In the genomic region with DNA sequence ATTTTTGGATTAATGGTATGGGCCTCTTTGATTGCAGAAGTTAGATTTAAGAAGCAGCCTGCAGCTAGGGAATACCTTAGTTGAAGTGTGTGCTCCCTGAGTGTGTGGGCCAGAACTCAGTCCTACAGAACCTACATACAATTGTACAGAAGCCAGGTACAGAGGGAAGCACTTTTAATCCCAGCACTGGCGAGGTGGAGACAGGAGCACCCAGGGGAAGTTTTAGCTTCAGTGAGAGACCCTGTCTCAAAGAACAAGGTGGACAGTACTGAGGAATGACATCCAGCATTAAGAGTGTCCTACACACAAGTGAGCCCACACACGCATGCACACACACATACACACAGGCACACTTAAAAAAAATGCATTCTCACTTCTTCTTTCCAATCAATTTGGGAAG, we compare ENCODE assay signal across 24 mouse cellular contexts. TPM values are rescaled to one million over a fixed set of nuclear protein-coding genes. Genes with fewer than 3 reads are reported as not detected.
DNase-seq lines count a peak whose midpoint lies in the region; ATAC-seq and TF ChIP-seq lines count a peak whose summit lies in the region.
"Had no signal": no experiment of that assay in that cellular context is flagged by ENCODE, and none has a peak within 500 bp of the region (broad histone marks: within the 10 kb centered on the region; RNA-seq: fewer than 3 reads in every experiment).

No protein-coding gene starts in this region.

- DNase-seq in gastrocnemius, adult 2 months = no peak
- DNase-seq in gastrocnemius, postnatal 14 days = no peak
- no peak for DNase-seq in limb, embryonic 10.5 days (ENCODE audit: low spot score)
- peak; percentile 81 for DNase-seq in midbrain, embryonic 11.5 days (ENCODE audit: low spot score, missing footprints)
- DNase-seq in yolk sac, embryonic 10.5 days (ENCODE audit: low spot score) = no peak
- DNase-seq in forebrain, postnatal 0 days = no peak
- DNase-seq: adrenal gland, postnatal 10 days; cerebellum, adult 9-11 months; gastrocnemius, postnatal 10 days; heart, postnatal 4 days; kidney, adult 11 months; layer of hippocampus, postnatal 36 days; midbrain, embryonic 14.5 days; thymus, adult 18-20 months; thymus, postnatal 4 days had no signal

- no peaks in the 10 kb centered on the region for H3K9me3 ChIP-seq in limb, embryonic 12.5 days
- no peaks in the 10 kb centered on the region for H3K9me3 ChIP-seq in limb, embryonic 10.5 days (replicated peaks)
- no peaks in the 10 kb centered on the region for H3K9me3 ChIP-seq in midbrain, embryonic 11.5 days (ENCODE audit: control insufficient read depth, low read length)
- no peaks in the 10 kb centered on the region for H3K9me3 ChIP-seq in midbrain, embryonic 13.5 days
- H3K9me3 ChIP-seq in forebrain, postnatal 0 days (ENCODE audit: low read length) = no peaks in the 10 kb centered on the region
- H3K9me3 ChIP-seq: heart, embryonic 15.5 days; liver, embryonic 15.5 days had no signal

- 86% methylated on average over 2 of the region's 2 CpGs for WGBS in limb, embryonic 12.5 days
- 89% methylated on average over 2 of the region's 2 CpGs for WGBS in limb, embryonic 10.5 days
- 91% methylated on average over 2 of the region's 2 CpGs for WGBS in midbrain, embryonic 11.5 days
- 92% methylated on average over 2 of the region's 2 CpGs for WGBS in midbrain, embryonic 13.5 days
- WGBS in forebrain, postnatal 0 days = 97% methylated on average over 2 of the region's 2 CpGs

- peak overlapping the region; percentile 31; the same call in 1 of the 2 replicates for H3K27ac ChIP-seq in gastrocnemius, adult 2 months
- peak overlapping the region; percentile 31; the same call in 1 of the 2 replicates for H3K27ac ChIP-seq in limb, embryonic 12.5 days
- no peak overlapping the region for H3K27ac ChIP-seq in limb, embryonic 10.5 days
- no peak overlapping the region for H3K27ac ChIP-seq in midbrain, embryonic 11.5 days (ENCODE audit: low read depth, low read length)
- H3K27ac ChIP-seq in midbrain, embryonic 13.5 days = no peak overlapping the region
- no peak overlapping the region for H3K27ac ChIP-seq in forebrain, postnatal 0 days (ENCODE audit: low read depth, low read length)
- H3K27ac ChIP-seq: heart, embryonic 15.5 days; liver, embryonic 15.5 days had no signal

- H3K4me3 ChIP-seq in gastrocnemius, adult 2 months = no peak overlapping the region
- H3K4me3 ChIP-seq in limb, embryonic 12.5 days (replicated peaks) = no peak overlapping the region
- no peak overlapping the region for H3K4me3 ChIP-seq in limb, embryonic 10.5 days
- no peak overlapping the region for H3K4me3 ChIP-seq in midbrain, embryonic 11.5 days (ENCODE audit: low read depth, low read length)
- no peak overlapping the region for H3K4me3 ChIP-seq in midbrain, embryonic 13.5 days (replicated peaks)
- no peak overlapping the region for H3K4me3 ChIP-seq in forebrain, postnatal 0 days (ENCODE audit: low read depth, low read length)
- H3K4me3 ChIP-seq: myocyte had no signal

- intact Hi-C loops in gastrocnemius, adult 2 months (cut with DNase I) = no loop called here
- intact Hi-C loops in gastrocnemius, postnatal 14 days (cut with DNase I; ENCODE audit: low total_unique reads) = no loop called here

- no peak overlapping the region for H3K4me2 ChIP-seq in limb, embryonic 12.5 days
- no peak overlapping the region for H3K4me2 ChIP-seq in midbrain, embryonic 11.5 days
- H3K4me2 ChIP-seq in midbrain, embryonic 13.5 days (replicated peaks) = no peak overlapping the region
- no peak overlapping the region for H3K4me2 ChIP-seq in forebrain, postnatal 0 days (ENCODE audit: low read depth)

- H3K9ac ChIP-seq in limb, embryonic 12.5 days (replicated peaks) = no peak overlapping the region
- H3K9ac ChIP-seq in midbrain, embryonic 11.5 days (ENCODE audit: low read length) = no peak overlapping the region
- no peak overlapping the region for H3K9ac ChIP-seq in midbrain, embryonic 13.5 days (replicated peaks)
- no peak overlapping the region for H3K9ac ChIP-seq in forebrain, postnatal 0 days
- H3K9ac ChIP-seq: liver, embryonic 15.5 days had no signal

- no peaks in the 10 kb centered on the region for H3K36me3 ChIP-seq in limb, embryonic 12.5 days
- H3K36me3 ChIP-seq in limb, embryonic 10.5 days = no peaks in the 10 kb centered on the region
- H3K36me3 ChIP-seq in midbrain, embryonic 11.5 days (ENCODE audit: control insufficient read depth, insufficient read depth, low read length) = no peaks in the 10 kb centered on the region
- no peaks in the 10 kb centered on the region for H3K36me3 ChIP-seq in midbrain, embryonic 13.5 days
- H3K36me3 ChIP-seq in forebrain, postnatal 0 days (ENCODE audit: insufficient read depth) = no peaks in the 10 kb centered on the region
- H3K36me3 ChIP-seq: G1E; heart, embryonic 15.5 days; liver, embryonic 15.5 days had no signal

- H3K4me1 ChIP-seq in limb, embryonic 12.5 days (replicated peaks) = peaks cover 21% of the 10 kb centered on the region
- peaks cover 11% of the 10 kb centered on the region for H3K4me1 ChIP-seq in limb, embryonic 10.5 days
- H3K4me1 ChIP-seq in midbrain, embryonic 11.5 days (ENCODE audit: control insufficient read depth, insufficient read depth, low read length) = no peaks in the 10 kb centered on the region
- H3K4me1 ChIP-seq in midbrain, embryonic 13.5 days (replicated peaks) = peaks cover 6% of the 10 kb centered on the region
- no peaks in the 10 kb centered on the region for H3K4me1 ChIP-seq in forebrain, postnatal 0 days (ENCODE audit: insufficient read depth)

- ATAC-seq in limb, embryonic 12.5 days (ENCODE audit: insufficient number of reproducible peaks, insufficient read depth, low FRiP score, low TSS enrichment, low read depth) = no peak
- no peak for ATAC-seq in midbrain, embryonic 11.5 days (ENCODE audit: low FRiP score)
- no peak for ATAC-seq in midbrain, embryonic 13.5 days
- no peak for ATAC-seq in forebrain, postnatal 0 days
- ATAC-seq: activated CD4-positive, CD25-positive, alpha-beta regulatory T cell, adult 4 months; CD4-positive, CD25-positive, alpha-beta regulatory T cell, adult 4 months; hindbrain, embryonic 16.5 days had no signal

- H3K27me3 ChIP-seq in limb, embryonic 12.5 days = no peaks in the 10 kb centered on the region
- 0 out of 2 replicates have a peak, but pooled peaks cover 4% of the 10 kb centered on the region for H3K27me3 ChIP-seq in limb, embryonic 10.5 days (ENCODE audit: low read depth, poor library complexity, severe bottlenecking)
- no peaks in the 10 kb centered on the region for H3K27me3 ChIP-seq in midbrain, embryonic 11.5 days (ENCODE audit: control insufficient read depth, insufficient read depth, low read length)
- H3K27me3 ChIP-seq in midbrain, embryonic 13.5 days = no peaks in the 10 kb centered on the region; the same call in 1 of the 2 replicates
- H3K27me3 ChIP-seq in forebrain, postnatal 0 days (ENCODE audit: insufficient read depth, low read length) = no peaks in the 10 kb centered on the region
- H3K27me3 ChIP-seq: heart, embryonic 15.5 days; liver, embryonic 15.5 days had no signal

- TF ChIP-seq CTCF in gastrocnemius, adult 2 months (IDR thresholded peaks at IDR 0.05) = no peak
- TF ChIP-seq CTCF in forebrain, postnatal 0 days (IDR thresholded peaks at IDR 0.05; ENCODE audit: low read depth) = no peak

RNA-seq across cellular contexts. Expression of gene Tacc2, which starts 0.8 kb away (rescaled TPM):
- total RNA-seq in gastrocnemius, adult 2 months (2021) = 100 to 1,000 TPM; 515 to 576 TPM
- total RNA-seq in gastrocnemius, postnatal 14 days (2021) = 100 to 1,000 TPM; 227 to 381 TPM
- polyA plus RNA-seq in limb, embryonic 12.5 days (2016; fragmentation: Nextera tagmentation; extraction: Ambion mirVana) = 34.8 and 41.3 TPM in 2 replicates
- polyA plus RNA-seq in limb, embryonic 10.5 days (2016; fragmentation: Nextera tagmentation; extraction: Ambion mirVana) = 37.5 and 39.2 TPM in 2 replicates
- 45.8 and 47.3 TPM in 2 replicates for polyA plus RNA-seq in midbrain, embryonic 11.5 days (2014; fragmentation: Nextera tagmentation; extraction: Ambion mirVana)
- polyA plus RNA-seq in midbrain, embryonic 13.5 days (2015; fragmentation: Nextera tagmentation; extraction: Ambion mirVana) = 62.4 and 70.8 TPM in 2 replicates
- total RNA-seq in forebrain, postnatal 0 days (2014; rRNA removed) = 49.1 and 54.1 TPM in 2 replicates
- 51.3 and 60.9 TPM in 2 replicates for polyA plus RNA-seq in forebrain, postnatal 0 days (2015; fragmentation: Nextera tagmentation; extraction: Ambion mirVana)
- polyA plus RNA-seq: G1E had no signal

RNA-seq across cellular contexts. Expression of gene Nsmce4a, which starts 5.1 kb away (rescaled TPM):
- 10 to 100 TPM; 28.6 to 33.8 TPM for total RNA-seq in gastrocnemius, adult 2 months (2021)
- total RNA-seq in gastrocnemius, postnatal 14 days (2021) = 10 to 100 TPM; 30.3 to 30.6 TPM
- 200 and 213 TPM in 2 replicates for polyA plus RNA-seq in limb, embryonic 12.5 days (2016; fragmentation: Nextera tagmentation; extraction: Ambion mirVana)
- polyA plus RNA-seq in limb, embryonic 10.5 days (2016; fragmentation: Nextera tagmentation; extraction: Ambion mirVana) = 199 TPM in 2 replicates
- 223 and 239 TPM in 2 replicates for polyA plus RNA-seq in midbrain, embryonic 11.5 days (2014; fragmentation: Nextera tagmentation; extraction: Ambion mirVana)
- 114 and 115 TPM in 2 replicates for polyA plus RNA-seq in midbrain, embryonic 13.5 days (2015; fragmentation: Nextera tagmentation; extraction: Ambion mirVana)
- total RNA-seq in forebrain, postnatal 0 days (2014; rRNA removed) = 52.5 and 58.6 TPM in 2 replicates
- polyA plus RNA-seq in forebrain, postnatal 0 days (2015; fragmentation: Nextera tagmentation; extraction: Ambion mirVana) = 76.8 and 87.6 TPM in 2 replicates

RNA-seq across cellular contexts. Expression of gene Ate1, which starts 57.9 kb away (rescaled TPM):
- 10 to 100 TPM; 36.0 to 36.6 TPM for total RNA-seq in gastrocnemius, adult 2 months (2021)
- 10 to 100 TPM; 23.6 to 26.4 TPM for total RNA-seq in gastrocnemius, postnatal 14 days (2021)
- polyA plus RNA-seq in limb, embryonic 12.5 days (2016; fragmentation: Nextera tagmentation; extraction: Ambion mirVana) = 44.4 and 50.6 TPM in 2 replicates
- polyA plus RNA-seq in limb, embryonic 10.5 days (2016; fragmentation: Nextera tagmentation; extraction: Ambion mirVana) = 37.9 and 42.6 TPM in 2 replicates
- polyA plus RNA-seq in midbrain, embryonic 11.5 days (2014; fragmentation: Nextera tagmentation; extraction: Ambion mirVana) = 54.8 and 57.1 TPM in 2 replicates
- polyA plus RNA-seq in midbrain, embryonic 13.5 days (2015; fragmentation: Nextera tagmentation; extraction: Ambion mirVana) = 101 and 110 TPM in 2 replicates
- 44.2 and 50.8 TPM in 2 replicates for total RNA-seq in forebrain, postnatal 0 days (2014; rRNA removed)
- polyA plus RNA-seq in forebrain, postnatal 0 days (2015; fragmentation: Nextera tagmentation; extraction: Ambion mirVana) = 65.6 and 97.7 TPM in 2 replicates

Comparison
In these comparisons a context has a peak if more than half of its experiments do, and no peak if none do; other contexts are left out.
1. H3K27ac ChIP-seq: peak in gastrocnemius, adult 2 months (single experiment) and limb, embryonic 12.5 days (single experiment); none in limb, embryonic 10.5 days (single experiment), midbrain, embryonic 11.5 days (single experiment), midbrain, embryonic 13.5 days (single experiment) and forebrain, postnatal 0 days (single experiment).